Mouse (Mus musculus) myocyte (in vitro differentiated cells): ENCODE data around the gene Popdc3.

Experiments
- CEBPB ChIP-seq: IDR thresholded peaks from 2 replicates; pipeline ENCODE4 v1.6.1; 2011; ENCODE audit warnings: mild to moderate bottlenecking, moderate library complexity; ENCODE audit not compliant: poor library complexity, insufficient read depth, severe bottlenecking
- E2F4 ChIP-seq: IDR thresholded peaks from one replicate; pipeline ENCODE4 v1.6.1; 2011; ENCODE audit warnings: mild to moderate bottlenecking, control low read depth, moderate library complexity; ENCODE audit not compliant: insufficient read depth
- MAX ChIP-seq: IDR thresholded peaks from one replicate; pipeline ENCODE4 v1.6.1; 2011; ENCODE audit warnings: low read depth, mild to moderate bottlenecking, control low read depth
- MYOD1 ChIP-seq, 3 experiments: IDR thresholded peaks; one replicate each; pipeline ENCODE4 v1.6.1; 2011; ENCODE audit warnings: control low read depth in 2 of 3, low read depth in 2 of 3, mild to moderate bottlenecking in 2 of 3, moderate library complexity in 1 of 3; ENCODE audit not compliant: insufficient read length in 2 of 3, control insufficient read depth in 1 of 3
- MYOG ChIP-seq, 3 experiments: IDR thresholded peaks; one replicate each; pipeline ENCODE4 v1.6.1; 2011; ENCODE audit warnings: control low read depth in 2 of 3, low read depth in 2 of 3, mild to moderate bottlenecking in 2 of 3; ENCODE audit not compliant: insufficient read length in 2 of 3, control insufficient read depth in 1 of 3, insufficient read depth in 1 of 3
- POLR2A ChIP-seq: IDR thresholded peaks from one replicate; pipeline ENCODE4 v1.6.1; 2011; ENCODE audit warnings: low read depth, mild to moderate bottlenecking, control low read depth, moderate library complexity; ENCODE audit not compliant: insufficient read length
- POLR2AphosphoS2 ChIP-seq: IDR thresholded peaks from one replicate; pipeline ENCODE4 v1.6.1; 2011; ENCODE audit warnings: low read depth, control low read depth; ENCODE audit not compliant: insufficient read length
- REST ChIP-seq: IDR thresholded peaks from one replicate; pipeline ENCODE4 v1.6.1; 2011; ENCODE audit warnings: mild to moderate bottlenecking, control low read depth, moderate library complexity; ENCODE audit not compliant: insufficient read depth, insufficient read length
- TCF12 ChIP-seq: IDR thresholded peaks from one replicate; pipeline ENCODE4 v1.6.1; 2011; ENCODE audit warnings: mild to moderate bottlenecking, control low read depth; ENCODE audit not compliant: poor library complexity, insufficient read depth, severe bottlenecking
- USF1 ChIP-seq: IDR thresholded peaks from one replicate; pipeline ENCODE4 v1.6.1; 2011; ENCODE audit warnings: low read depth, mild to moderate bottlenecking, control low read depth, moderate library complexity

DNA sequence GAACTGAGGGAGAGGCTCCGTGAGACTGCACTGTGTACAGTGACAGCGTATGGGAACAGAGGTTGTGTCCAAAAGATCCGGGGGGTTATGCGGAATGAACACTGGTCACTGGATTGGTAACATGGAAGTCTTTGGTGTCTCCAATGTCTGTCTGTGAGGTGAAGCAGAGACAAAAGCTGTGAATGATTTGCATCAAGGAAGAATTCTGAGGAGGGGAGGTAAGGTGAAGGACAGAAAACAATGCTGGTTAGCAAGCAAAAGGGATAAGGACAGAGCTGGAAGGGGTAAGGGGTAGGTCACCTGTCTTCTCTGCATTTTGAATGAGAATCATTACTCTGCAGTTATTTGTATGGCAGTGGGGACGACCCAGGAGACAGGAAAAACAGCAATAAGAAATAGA, 16.6 kb downstream of the Popdc3 start:
- TF ChIP-seq POLR2AphosphoS2 (no peak), CEBPB (no peak), MYOD1 (IDR thresholded peaks at IDR 0.05; ENCODE audit: control insufficient read depth in 1 of 3, insufficient read length in 2 of 3, low read depth in 2 of 3) (no peak), POLR2A (no peak), MYOG (IDR thresholded peaks at IDR 0.05; ENCODE audit: control insufficient read depth in 1 of 3, insufficient read depth in 1 of 3, insufficient read length in 2 of 3, low read depth in 2 of 3) (no peak), TCF12 (no peak), USF1 (no peak), MAX (no peak), E2F4 (no peak), REST (no peak)
